Mouse (Mus musculus) bone marrow macrophage, adult 2 months (primary cell): ENCODE measurements around the gene Ikzf1.

Experiments
- CTCF ChIP-seq: IDR thresholded peaks from 2 replicates; pipeline ENCODE4 v1.5.1; 2012; ENCODE audit warnings: low read depth, mild to moderate bottlenecking, low read length, moderate library complexity
- POLR2A ChIP-seq: IDR thresholded peaks from 2 replicates; pipeline ENCODE4 v1.6.1; 2012; ENCODE audit warnings: mild to moderate bottlenecking, low read depth, low read length, borderline replicate concordance

GRCm38 (mm10) chr11:11685853-11686395 lies 1.1 kb downstream of the Ikzf1 start:
- TF ChIP-seq POLR2A (no peak), CTCF (no peak)
